Comparison of ENCODE assay signal across 19 mouse cellular contexts in the genomic region with DNA sequence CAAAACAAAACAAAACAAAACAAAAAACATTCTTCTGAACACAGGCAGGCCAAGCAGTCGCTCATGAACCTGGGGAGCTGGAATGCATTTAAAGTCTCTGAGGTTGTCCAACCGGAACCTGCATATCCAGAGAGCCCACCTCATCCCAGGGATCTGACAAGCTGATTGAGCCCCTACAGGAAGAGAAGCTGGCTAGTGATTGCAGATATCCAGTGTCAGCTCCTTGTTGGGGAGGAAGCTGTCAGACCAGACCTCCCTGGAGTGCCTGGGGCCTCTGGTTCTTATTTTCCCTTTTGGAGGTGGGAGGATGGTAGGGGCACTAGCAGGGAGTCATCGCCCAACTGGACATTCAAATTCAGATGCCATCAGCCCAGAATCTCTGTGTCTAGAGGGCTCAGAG.
"Had no signal": no experiment of that assay in that cellular context is flagged by ENCODE, and none has a peak within 500 bp of the region (broad histone marks: within the 10 kb centered on the region; RNA-seq: fewer than 3 reads in every experiment).

No protein-coding gene starts in this region.

- H3K27ac ChIP-seq: midbrain, embryonic 10.5 days; midbrain, embryonic 12.5 days; neural tube, embryonic 13.5 days; neural tube, embryonic 15.5 days had no signal

- H3K9ac ChIP-seq: lung, embryonic 14.5 days; midbrain, embryonic 12.5 days; neural tube, embryonic 13.5 days; neural tube, embryonic 15.5 days had no signal

- ATAC-seq: midbrain, embryonic 16.5 days had no signal

- H3K27me3 ChIP-seq: midbrain, embryonic 12.5 days; neural tube, embryonic 13.5 days; neural tube, embryonic 15.5 days had no signal

- H3K9me3 ChIP-seq: midbrain, embryonic 10.5 days; midbrain, embryonic 12.5 days; neural tube, embryonic 15.5 days had no signal

- H3K4me1 ChIP-seq: midbrain, embryonic 12.5 days; neural tube, embryonic 15.5 days had no signal

- H3K4me2 ChIP-seq: lung, embryonic 14.5 days; midbrain, embryonic 12.5 days; neural tube, embryonic 13.5 days; neural tube, embryonic 15.5 days had no signal

- DNase-seq: lung, adult 18-20 months; lung, embryonic 14.5 days; lung, postnatal 10 days; lung, postnatal 4 days; midbrain, embryonic 14.5 days; retina, postnatal 1 day; right cerebral cortex, adult 18-20 months; right cerebral cortex, postnatal 25 days; right cerebral cortex, postnatal 4 days; spleen, adult 18-20 months; thymus, adult 18-20 months; thymus, postnatal 14 days; thymus, postnatal 4 days had no signal

- H3K36me3 ChIP-seq: midbrain, embryonic 10.5 days; midbrain, embryonic 12.5 days; neural tube, embryonic 13.5 days; neural tube, embryonic 15.5 days had no signal

- H3K4me3 ChIP-seq: midbrain, embryonic 10.5 days; midbrain, embryonic 12.5 days; myocyte; neural tube, embryonic 13.5 days; neural tube, embryonic 15.5 days had no signal
